Mouse (Mus musculus): ENCODE measurements around the gene G6pdx.

- TF ChIP-seq CTCF (IDR thresholded peaks at IDR 0.05; ENCODE audit: control insufficient read depth, insufficient read depth, low read length): no peak
- peak; percentile 17; the same call in 1 of the 2 replicates for TF ChIP-seq POLR2A (IDR thresholded peaks at IDR 0.05; ENCODE audit: borderline replicate concordance, control insufficient read depth, low read depth, low read length)
These were observed 362 bp upstream of the G6pdx start for GRCm38 (mm10) chrX:74429290-74429821.
